Mouse (Mus musculus) testis, postnatal 14 days (tissue): ENCODE measurements around the gene Slc4a2.

Experiments
- DNase-seq: peaks from one replicate; pipeline ENCODE4 v3.0.0; 2021; ENCODE audit warnings: low spot score

Slc4a2 gene

GRCm38 (mm10) chr5:24426556-24427284 is 3.1 kb downstream of the Slc4a2 start:
- no peak for DNase-seq

DNA sequence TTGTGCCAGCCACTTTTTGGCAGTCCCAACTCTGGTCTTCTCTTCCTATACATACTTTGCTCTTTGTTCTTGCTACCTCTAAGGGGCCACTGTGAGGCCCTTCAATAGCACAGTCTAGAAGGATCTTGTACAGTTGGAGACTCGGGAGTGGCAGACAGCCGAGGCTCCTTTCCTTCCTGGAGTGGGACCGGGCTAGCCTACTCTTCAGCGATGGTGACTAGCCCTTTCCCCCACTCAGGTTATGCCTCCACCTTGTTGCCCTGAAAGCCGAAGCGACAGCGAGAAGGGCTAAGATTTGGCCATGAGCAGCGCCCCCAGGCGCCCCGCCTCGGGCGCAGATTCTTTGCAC is 3.6 kb downstream of the Slc4a2 start:
- DNase-seq, result no peak

DNA sequence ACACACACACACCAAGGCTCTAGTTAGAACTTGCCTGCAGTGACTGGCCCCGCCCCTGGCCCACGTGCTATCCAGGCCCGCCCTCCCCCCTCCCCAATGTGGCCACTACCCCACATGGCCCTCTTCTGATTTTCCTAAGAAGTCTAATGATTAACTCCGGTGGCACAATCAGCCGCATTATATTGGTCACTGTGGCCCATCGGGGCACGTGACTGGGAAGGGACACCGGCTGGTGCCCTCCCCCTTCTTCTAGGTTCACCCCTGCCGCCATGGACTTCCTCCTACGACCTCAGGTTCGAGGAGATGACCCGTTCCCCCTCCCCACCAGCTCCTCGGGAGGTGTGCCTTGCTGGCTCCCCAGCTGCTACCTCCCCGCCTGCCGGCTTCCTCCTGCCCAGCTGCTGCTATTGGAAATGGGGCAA is 4.4 kb downstream of the Slc4a2 start:
- DNase-seq, result no peak

DNA sequence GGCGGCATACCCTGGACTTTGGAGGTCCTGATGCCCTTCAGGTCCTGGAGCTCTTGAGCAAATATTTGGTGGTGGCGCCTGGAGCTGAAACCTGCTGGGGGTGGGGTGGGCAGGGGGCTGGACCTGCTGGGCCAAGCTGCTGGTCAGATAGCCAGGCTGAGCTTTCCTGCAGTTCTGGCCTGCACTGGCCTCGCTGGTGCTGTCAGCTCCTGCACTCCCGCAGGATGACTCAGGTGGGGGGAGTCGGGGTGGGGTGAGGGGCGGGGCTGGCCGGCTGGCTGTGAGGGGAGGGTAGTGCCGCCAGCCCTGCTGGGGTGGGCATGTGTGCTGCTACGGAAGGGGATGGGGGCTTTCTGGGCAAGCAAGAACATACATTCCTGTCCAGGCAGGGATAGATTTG is 5.0 kb downstream of the Slc4a2 start:
- no peak for DNase-seq

- DNase-seq, result no peak
Measured at GRCm38 (mm10) chr5:24433993-24434392, 10.4 kb downstream of the Slc4a2 start.

DNA sequence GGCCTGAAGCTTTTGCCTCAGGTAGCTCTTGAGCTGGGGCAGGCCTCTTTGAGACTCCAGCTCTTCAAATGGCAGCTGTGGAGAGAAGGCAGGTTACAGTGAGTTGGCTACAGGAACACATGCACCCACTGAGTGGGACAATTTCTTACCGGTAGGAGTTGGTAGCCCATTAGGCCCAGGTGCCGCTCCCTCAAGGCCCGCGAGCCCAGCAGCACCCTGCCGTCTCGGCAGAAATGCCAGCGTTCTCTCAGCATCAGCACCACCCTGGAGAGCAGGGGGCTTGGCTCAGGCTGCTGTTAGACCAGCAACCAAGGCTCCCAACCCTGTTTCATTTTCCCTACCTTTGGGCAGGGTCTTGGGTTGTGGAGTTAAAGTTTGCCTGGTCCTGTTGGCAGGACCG is 17.6 kb downstream of the Slc4a2 start:
- no peak for DNase-seq

- no peak for DNase-seq
Measured at GRCm38 (mm10) chr5:24442029-24442428, 18.4 kb downstream of the Slc4a2 start.

GRCm38 (mm10) chr5:24443204-24443603 is 19.6 kb downstream of the Slc4a2 start:
- DNase-seq, result no peak

GRCm38 (mm10) chr5:24443927-24444326 is 20.3 kb downstream of the Slc4a2 start:
- DNase-seq, result no peak

DNA sequence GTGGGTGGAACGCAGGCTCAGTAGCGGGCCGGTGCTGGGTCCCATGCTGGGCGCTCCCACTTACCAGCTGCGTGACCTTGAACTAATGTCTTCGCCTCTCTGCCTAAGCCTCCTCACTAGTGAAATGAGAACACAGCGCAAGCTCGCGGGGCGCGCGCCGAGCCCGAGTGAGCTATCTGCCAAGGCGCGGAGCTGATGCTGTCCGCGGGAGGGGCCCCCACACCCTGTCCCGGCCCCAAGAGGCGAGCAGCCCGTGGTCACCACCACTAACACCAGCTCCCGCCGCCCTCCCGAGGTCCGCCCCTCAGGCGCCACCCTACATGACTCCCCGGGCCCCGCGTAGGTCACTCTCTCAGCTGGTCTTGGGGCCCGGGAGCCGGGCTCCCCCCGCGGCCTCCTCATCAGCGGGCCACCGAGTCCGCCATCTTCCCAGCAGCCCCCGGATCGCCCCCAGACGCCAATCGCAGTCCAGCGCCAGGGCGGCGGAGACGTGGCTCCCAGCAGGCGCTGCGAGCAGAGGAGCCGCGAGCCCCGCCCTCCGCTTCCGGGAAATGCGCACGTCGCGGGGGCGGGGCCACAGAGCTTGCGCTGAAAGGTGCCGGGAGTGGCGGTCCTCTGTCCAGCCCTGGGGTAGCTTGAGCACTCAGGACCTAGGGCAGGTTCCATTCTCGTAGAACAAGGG is 21.2 kb downstream of the Slc4a2 start, which contains the start of gene Fastk:
Gene Fastk, minus strand, starts transcription at position 542 of the 682 bp plus-strand sequence.
- DNase-seq, result peak; percentile 93

- DNase-seq, result no peak
Measured at GRCm38 (mm10) chr5:24445428-24446080, 21.9 kb downstream of the Slc4a2 start.

DNA sequence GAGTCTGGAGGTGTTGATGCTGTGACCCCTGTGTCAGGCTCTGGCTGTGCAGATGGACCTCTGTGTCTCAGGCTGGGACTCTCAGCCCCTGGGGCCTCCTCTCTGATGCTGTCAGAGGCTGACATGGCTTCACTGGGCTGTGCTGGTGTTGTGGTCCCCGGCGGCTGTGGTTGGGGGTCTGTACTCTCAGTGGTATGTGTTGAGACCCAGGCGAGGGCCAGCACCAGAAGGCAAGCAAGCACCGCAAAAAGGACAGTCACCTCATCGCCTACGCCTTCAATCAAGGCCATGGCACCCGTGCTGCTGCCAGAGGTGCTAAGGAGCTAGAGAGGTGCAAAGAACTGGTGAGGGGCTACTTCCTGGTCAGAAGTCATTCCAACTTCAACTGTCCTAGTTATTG is 23.0 kb downstream of the Slc4a2 start:
- DNase-seq, result no peak

GRCm38 (mm10) chr5:24447624-24448298 is 24.1 kb downstream of the Slc4a2 start, which contains the start of gene Tmub1:
Gene Tmub1 (minus strand): TSS chr5:24447854.
- DNase-seq, result peak; percentile 85

DNA sequence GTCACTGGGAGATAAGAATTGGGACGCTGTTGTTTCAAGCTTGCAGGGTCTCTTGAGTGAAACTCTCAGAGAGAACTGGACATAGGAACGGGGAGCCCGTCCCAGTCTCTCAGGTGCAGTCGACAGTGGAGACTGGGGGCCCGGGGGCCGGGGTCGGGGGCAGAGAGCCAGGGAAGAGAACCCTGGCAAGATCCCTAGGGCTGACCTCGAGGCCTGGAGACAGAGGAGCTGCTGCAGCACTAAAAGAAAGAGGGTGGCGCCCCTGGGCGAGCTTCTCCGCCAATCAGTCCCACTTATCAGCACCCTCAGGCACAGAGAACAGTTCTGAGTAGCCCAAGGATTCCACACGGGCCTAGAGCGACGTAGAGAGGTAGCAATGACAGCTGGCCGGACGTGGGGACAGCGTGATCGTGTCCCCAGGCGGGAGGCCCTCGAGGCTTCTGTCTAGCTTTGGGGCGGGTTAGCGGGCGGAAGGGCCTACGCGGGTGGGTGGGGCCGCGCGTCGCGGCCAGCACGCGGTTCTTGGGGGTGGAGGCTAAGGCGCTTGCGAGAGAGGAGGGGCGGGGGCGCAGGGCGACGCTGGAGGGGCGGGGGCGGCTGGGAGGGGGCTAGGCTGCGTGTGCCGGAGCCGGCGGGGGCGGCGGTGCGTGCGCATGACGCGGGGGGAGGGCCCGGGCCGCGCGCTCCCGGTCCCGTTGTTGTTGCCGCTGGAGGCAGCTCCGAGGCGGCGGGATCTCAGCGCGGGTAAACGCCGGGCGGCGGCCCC is 27.8 kb downstream of the Slc4a2 start:
- peak; percentile 85 for DNase-seq

DNA sequence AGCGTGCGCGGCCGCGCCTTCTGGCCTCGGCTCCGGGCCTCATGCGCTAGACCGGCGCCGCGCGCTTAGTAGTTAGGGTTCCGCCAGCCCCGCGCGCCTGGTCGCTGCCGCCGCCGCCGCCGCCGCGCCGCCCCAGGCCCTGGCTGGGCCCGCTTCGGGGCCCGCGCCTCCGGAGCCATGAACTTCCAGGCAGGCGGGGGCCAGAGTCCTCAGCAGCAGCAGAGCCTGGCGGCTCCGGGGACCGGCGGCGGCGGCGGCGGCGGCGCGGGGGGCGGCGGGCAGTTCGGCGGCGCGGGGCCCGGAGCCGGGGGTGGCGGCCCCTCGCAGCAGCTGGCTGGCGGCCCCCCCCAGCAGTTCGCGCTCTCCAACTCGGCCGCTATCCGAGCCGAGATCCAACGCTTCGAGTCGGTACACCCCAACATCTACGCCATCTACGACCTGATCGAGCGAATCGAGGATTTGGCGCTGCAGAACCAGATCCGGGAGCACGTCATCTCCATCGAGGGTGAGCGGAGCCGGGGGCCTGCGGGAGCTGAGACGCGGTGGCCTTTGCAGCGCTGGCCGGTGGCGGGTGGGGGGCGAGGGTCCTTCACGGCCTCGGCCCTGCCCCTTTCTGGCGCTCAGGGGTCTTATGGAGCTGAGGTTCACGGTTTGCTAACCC is 28.5 kb downstream of the Slc4a2 start, which contains the start of gene Agap3:
Gene Agap3, plus strand, starts transcription at position 148 of the 661 bp plus-strand sequence.
- DNase-seq, result no peak

GRCm38 (mm10) chr5:24452691-24453233 is 29.1 kb downstream of the Slc4a2 start:
- DNase-seq, result no peak

DNA sequence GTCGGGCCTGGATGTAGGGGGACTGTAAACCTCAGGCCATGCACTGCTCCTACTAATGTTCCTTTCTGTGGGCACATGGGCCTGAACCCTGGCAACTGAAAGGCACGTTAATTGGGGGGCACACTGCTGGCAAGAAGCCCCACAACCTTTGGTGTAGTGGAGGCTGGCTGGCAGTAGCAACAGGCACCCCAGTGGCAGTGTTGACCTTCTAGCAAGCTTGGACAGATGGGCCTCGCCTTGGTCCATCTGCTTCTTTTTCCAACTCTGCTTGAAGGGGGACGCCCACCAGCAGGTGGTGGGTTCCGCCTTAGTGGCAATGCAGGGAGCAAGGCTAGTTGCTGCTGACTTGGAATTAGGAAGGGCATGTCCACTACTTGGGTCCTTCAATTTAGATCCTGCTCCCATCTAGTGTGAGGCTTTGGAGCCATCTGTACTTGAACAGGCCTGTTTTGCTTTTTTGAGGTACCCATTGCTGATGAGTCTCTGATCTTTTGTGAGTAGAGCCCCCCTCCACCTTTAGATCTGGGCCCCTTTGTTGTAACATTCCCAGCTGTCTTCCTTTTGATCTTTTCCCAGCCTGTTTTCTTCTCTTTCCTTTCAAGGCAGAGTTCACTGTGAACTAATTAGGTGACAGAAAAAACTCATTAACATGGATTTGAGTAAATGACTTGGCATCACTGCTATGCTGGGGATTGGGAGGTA is 29.8 kb downstream of the Slc4a2 start:
- DNase-seq, result no peak

- no peak for DNase-seq
Measured at GRCm38 (mm10) chr5:24453985-24454303, 30.3 kb downstream of the Slc4a2 start.

GRCm38 (mm10) chr5:24455076-24455475 is 31.4 kb downstream of the Slc4a2 start:
- DNase-seq, result no peak

GRCm38 (mm10) chr5:24455613-24456012 is 32.0 kb downstream of the Slc4a2 start:
- no peak for DNase-seq
